Mouse (Mus musculus) thymus, postnatal 25 days (tissue): ENCODE data around the gene Sfn.
"Not testable (repeated sequence)": the region's sequence is repeated elsewhere in the genome, so short reads cannot be mapped to it uniquely, and the experiment has no call there.

Experiments used
- DNase-seq: peaks from one replicate; pipeline ENCODE4 v3.0.0; 2022

Gene Sfn

GRCm38 (mm10) chr4:133601721-133602218, at the start of gene Sfn:
TSS of gene Sfn (minus strand) at chr4:133602168.
- DNase-seq = peak; percentile 63

GRCm38 (mm10) chr4:133651445-133651844, 49.5 kb upstream of the Sfn start:
- no peak for DNase-seq

GRCm38 (mm10) chr4:133649989-133650699, 48.2 kb upstream of the Sfn start, which contains the start of gene Zdhhc18:
TSS of gene Zdhhc18 (minus strand) at chr4:133650154.
- DNase-seq = peak; percentile 93

GRCm38 (mm10) chr4:133649464-133649863, 47.5 kb upstream of the Sfn start:
- not testable (repeated sequence) for DNase-seq

GRCm38 (mm10) chr4:133645680-133646079, 43.7 kb upstream of the Sfn start:
- no peak for DNase-seq

- DNase-seq = no peak
Measured at GRCm38 (mm10) chr4:133645195-133645594, 43.2 kb upstream of the Sfn start.

- no peak for DNase-seq
Measured at GRCm38 (mm10) chr4:133634043-133634410, 32.1 kb upstream of the Sfn start.

GRCm38 (mm10) chr4:133633332-133634042, 31.5 kb upstream of the Sfn start:
- peak; percentile 97 for DNase-seq

GRCm38 (mm10) chr4:133632483-133633327, 30.7 kb upstream of the Sfn start:
- DNase-seq = peak; percentile 72

- peak; percentile 24 for DNase-seq
Measured at GRCm38 (mm10) chr4:133631769-133632411, 29.9 kb upstream of the Sfn start.

- no peak for DNase-seq
Measured at GRCm38 (mm10) chr4:133631071-133631768, 29.3 kb upstream of the Sfn start.

- DNase-seq = no peak
Measured at GRCm38 (mm10) chr4:133630326-133630920, 28.5 kb upstream of the Sfn start.

GRCm38 (mm10) chr4:133629191-133629590, 27.2 kb upstream of the Sfn start:
- no peak for DNase-seq

GRCm38 (mm10) chr4:133628517-133628916, 26.5 kb upstream of the Sfn start:
- DNase-seq = no peak

GRCm38 (mm10) chr4:133627039-133627438, 25.1 kb upstream of the Sfn start:
- DNase-seq = no peak

- DNase-seq = no peak
Measured at GRCm38 (mm10) chr4:133626621-133627020, 24.7 kb upstream of the Sfn start.

- no peak for DNase-seq
Measured at GRCm38 (mm10) chr4:133626221-133626620, 24.3 kb upstream of the Sfn start.

- DNase-seq = peak; percentile 81
Measured at GRCm38 (mm10) chr4:133625621-133626071, 23.7 kb upstream of the Sfn start.

GRCm38 (mm10) chr4:133624830-133625229, 22.9 kb upstream of the Sfn start:
- DNase-seq = no peak

GRCm38 (mm10) chr4:133622161-133622695, 20.3 kb upstream of the Sfn start:
- DNase-seq = peak; percentile 58

GRCm38 (mm10) chr4:133620668-133621067, 18.7 kb upstream of the Sfn start:
- DNase-seq = peak; percentile 46
